Mouse (Mus musculus) cerebral cortex, adult 2 months (tissue): ENCODE data around the gene Eef1a2.

Experiments
- WGBS: fragments of 180-500 bp; shearing (Covaris S2); methylation state at CpG from one replicate; pipeline ENCODE4 v1.1.7; 2018; 5-methylcytosine and 5-hydroxymethylcytosine counted together

Eef1a2 gene

DNA sequence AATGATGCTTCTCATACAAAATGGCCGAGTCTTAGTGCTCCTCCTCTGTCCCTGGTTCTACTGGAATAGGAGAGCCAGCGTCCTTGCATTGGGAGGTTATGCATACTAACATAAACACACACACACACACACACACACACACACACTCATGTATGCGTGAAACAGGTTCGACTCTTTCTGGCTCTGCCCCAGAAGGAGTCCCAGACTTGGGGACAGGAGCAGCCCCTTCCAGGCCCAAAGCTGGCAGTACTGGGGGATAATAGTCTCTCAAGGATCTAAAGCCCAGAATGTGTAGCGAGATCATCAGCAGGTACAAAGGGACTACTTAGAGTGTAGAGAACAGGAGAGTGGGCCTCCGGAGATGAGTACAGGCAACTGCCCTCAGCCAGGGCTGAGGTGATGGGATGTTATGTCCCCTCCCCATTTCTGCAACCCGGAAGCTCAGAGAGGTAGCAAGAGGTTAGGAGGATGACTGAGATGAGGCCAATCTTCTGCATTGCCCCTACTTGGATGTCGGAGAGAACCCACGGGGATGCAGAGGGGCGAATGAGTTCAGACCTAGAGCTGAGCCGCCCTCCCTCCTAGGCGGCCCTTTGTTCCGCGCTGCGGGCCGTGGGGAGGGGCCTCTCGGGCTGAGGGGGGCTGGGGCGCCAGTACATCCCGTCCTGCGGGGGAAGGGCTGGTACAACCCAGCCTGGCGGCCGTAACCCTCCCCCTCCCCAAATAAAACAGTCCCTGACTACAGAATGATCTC lies 22.8 kb downstream of the Eef1a2 start:
- 4% methylated on average over 22 of the region's 22 CpGs for WGBS

DNA sequence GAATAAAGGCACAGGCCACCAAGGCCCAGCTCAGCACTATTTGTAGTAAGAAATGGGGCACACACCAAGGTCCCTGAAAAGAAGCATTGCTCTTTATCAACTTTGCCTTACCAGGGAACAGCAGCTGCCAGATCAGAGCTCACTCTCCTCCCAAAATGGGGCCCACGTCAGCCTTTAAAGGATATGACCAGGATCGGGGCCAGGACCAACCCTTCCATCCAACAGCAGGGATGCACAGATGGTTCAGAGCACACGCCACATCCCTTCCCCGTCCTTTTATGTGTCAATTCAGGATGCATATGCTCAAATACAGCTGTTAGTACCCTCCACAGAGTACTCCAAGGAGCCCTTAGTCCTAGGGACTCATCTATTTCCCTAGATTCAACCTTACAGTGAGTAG lies 26.6 kb downstream of the Eef1a2 start:
- 38% methylated on average over 4 of the region's 4 CpGs for WGBS

DNA sequence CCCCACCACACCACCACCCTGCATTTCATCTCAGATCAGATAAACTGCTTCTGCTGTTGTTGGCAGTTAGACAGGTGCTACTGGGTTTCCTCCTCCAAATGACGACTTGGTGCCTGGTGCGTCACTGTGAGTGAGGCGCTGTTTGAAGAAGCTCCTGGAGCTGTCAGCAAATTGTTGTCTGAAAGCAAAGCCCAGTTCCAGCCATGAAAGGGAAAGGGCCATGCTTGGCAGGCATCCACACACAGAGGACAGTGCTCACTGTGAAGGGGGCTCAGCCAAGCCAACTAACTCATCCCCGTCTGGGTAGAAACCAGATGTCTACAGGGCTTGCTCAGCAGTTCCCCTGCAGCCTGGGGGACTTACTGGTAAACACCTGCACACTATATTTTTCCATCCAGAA lies 27.9 kb downstream of the Eef1a2 start:
- WGBS, result 34% methylated on average over 4 of the region's 4 CpGs

- WGBS, result 43% methylated on average over 3 of the region's 3 CpGs
These were observed 29.0 kb downstream of the Eef1a2 start for GRCm38 (mm10) chr2:181127786-181128185.

DNA sequence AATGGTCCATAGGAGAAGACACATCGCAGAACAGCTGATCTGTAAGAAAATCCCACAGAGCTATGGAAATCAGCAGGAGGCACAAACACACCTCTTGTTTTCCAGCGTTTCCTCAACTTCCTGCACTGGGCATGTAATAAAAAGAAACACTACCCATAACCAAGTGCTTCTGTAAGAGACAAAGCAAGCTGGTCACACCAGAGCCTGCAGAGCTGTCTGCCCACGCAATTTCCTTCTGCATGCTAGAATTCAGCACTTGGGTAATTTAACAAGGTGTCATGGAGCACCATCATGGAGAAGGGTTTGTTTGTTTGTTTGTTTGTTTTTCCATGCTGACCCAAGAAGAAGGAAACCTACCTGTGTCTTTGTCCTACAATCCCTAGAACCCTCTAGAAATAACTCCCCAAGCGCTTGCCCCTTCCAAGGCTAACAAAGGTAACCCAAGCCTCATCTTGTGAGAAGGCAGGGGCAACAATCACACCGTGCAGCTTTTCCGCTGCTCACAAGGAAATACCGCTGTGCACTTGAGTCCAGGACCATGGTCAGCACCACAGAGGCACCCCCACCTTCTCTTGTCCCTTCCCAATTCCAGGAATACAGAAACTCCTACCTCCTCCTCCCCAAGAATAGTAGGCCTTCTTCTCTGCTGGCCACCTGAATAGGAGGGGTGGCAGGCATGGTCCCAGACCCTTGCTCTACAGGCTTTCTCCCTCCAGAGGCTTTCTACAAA lies 30.9 kb downstream of the Eef1a2 start:
- WGBS, result 47% methylated on average over 7 of the region's 7 CpGs

DNA sequence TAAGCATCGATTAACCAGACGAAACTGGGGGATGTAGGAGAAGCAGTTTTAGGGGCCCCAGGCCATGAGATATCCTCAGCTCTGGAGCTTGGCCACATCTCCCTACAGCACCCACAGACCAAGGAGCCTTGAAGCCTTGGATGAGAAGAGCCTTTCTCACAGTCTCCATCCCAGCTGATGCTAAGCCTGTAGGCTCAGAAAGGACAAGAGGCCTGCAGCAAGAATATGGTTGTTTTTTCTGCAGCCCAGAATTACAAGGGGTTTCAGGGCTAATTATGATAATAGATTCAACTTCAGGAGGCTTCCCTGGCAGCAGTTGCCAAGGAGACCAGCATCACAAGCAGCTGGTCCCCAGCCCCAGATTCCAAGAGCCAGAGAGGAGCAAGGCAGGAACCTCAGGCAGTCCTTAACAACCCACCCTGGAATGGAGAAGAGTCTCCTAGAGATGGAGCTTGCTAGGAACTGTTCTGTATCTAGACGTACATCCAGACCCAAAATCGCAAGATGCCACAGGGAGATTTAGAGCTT lies 35.8 kb downstream of the Eef1a2 start:
- 46% methylated on average over 4 of the region's 4 CpGs for WGBS

DNA sequence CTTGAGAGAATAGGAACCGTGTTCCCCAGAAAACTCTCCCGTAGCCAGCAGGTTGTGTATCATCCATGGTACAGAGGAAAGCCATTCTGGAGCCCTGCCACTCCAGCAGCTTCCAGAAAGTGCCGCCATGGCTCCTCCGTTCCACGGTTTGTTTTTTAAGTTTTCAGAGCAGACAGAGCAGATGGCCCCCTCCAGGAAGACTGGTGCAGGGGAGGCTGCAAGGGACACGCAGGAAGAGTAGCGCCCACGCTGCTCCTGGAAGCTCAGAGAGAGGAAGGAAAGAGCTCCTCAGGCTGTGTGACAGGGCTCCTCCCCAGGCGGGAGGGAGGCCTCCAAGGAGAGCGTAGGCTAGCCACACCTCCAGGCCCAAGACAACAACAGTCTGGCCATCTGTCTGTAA lies 36.9 kb downstream of the Eef1a2 start:
- 26% methylated on average over 10 of the region's 10 CpGs for WGBS

GRCm38 (mm10) chr2:181116436-181116835 lies 40.4 kb downstream of the Eef1a2 start:
- 63% methylated on average over 5 of the region's 5 CpGs for WGBS

- 78% methylated on average over 3 of the region's 3 CpGs for WGBS
These were observed 41.4 kb downstream of the Eef1a2 start for GRCm38 (mm10) chr2:181115367-181115766.

DNA sequence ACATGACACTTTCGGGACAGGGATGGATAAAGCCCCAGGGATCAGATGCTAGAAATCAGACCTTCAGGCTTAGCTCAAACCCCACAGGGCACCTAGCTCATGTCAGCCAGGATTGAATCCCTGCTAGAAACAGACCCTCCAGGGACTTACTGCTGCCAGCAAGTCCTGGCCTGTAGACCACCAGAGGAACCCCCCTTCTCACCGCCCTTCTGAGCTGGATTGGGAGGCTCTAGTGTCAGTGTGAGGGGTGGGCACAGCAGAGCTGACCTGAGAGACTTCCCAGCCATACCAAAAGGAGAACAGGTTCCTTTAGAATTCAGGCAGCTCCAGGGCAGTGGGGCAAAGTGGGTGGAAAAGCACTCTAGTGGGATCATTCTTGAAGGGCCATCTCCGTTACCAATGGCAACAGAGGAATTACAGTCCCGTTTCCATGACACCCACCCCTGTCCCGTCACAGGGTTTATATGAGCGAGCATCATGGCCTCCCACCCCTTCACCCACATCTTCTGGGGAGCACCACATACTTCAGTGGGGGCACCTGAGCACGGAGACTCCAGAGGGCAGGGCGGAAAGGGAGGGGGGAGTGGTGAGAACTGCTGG lies 43.0 kb downstream of the Eef1a2 start:
- WGBS, result 56% methylated on average over 8 of the region's 8 CpGs

- 78% methylated on average over 1 of the region's 1 CpGs for WGBS
These were observed 45.1 kb downstream of the Eef1a2 start for GRCm38 (mm10) chr2:181111665-181112064.

DNA sequence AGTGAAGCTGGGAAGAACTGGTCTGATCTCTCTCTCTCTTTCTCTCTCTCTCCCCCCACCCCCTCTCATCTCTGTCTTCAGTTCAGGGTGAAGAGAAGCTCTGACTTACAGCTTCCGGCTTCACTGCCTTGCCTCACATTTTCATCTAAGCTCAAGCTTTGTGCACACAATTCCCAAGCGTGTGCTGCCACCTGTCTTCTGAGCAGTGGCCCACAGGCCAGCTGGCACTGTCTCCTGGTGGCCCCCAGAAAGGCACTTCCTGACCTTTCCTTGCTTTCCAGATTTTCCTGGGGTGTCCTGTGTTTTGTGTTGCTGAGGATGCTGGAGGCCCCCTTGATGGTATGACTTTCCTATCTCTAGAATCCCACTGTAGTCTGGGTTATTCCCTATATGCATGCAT lies 52.7 kb downstream of the Eef1a2 start:
- WGBS, result 35% methylated on average over 2 of the region's 2 CpGs

DNA sequence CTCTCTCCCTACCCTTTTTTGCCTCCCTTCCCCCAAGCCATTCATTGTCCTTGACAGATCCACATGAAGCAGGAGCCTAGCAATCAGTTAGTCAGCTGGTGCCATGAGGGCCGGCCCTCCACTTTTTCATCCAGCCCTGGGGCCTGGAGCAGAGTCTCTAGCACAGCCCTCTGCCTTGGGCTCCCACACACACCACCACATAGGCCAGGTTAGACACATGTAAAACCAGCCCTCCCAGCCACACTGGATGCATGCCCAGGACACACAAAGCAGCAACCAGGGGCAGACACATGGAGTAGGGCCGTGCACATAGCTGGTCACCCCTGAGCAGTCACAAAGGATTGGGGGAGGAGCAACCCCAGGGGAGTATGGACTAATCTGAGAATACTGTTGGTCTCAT lies 54.7 kb downstream of the Eef1a2 start:
- 45% methylated on average over 2 of the region's 2 CpGs for WGBS

- 72% methylated on average over 1 of the region's 1 CpGs for WGBS
These were observed 55.2 kb downstream of the Eef1a2 start for GRCm38 (mm10) chr2:181101626-181102025.

- WGBS, result 58% methylated on average over 2 of the region's 2 CpGs
These were observed 56.7 kb downstream of the Eef1a2 start for GRCm38 (mm10) chr2:181100087-181100486.
